Mouse (Mus musculus) midbrain, embryonic 13.5 days (tissue): Measurements from ENCODE around the gene Jak1. TPM values are rescaled to one million over a fixed set of nuclear protein-coding genes. Genes with fewer than 3 reads are reported as not detected.

Source experiments
- ATAC-seq: fragments of 200-750 bp; cut with Nextera tagmentation; 2 replicates; pipeline ENCODE4 v1.8.0; 2017; ENCODE audit warnings: mild to moderate bottlenecking, moderate TSS enrichment, moderate library complexity
- H3K27ac ChIP-seq: fragments of 300-500 bp; sonication (generic); 2 replicates; pipeline ENCODE4 v1.5.1; 2015; ENCODE audit warnings: inconsistent platforms, mild to moderate bottlenecking, moderate library complexity
- H3K27me3 ChIP-seq: fragments of 300-500 bp; sonication (generic); 2 replicates; pipeline ENCODE4 v1.6.1; 2015; ENCODE audit warnings: mild to moderate bottlenecking, inconsistent platforms
- H3K36me3 ChIP-seq: fragments of 300-500 bp; sonication (generic); 2 replicates; pipeline ENCODE4 v1.6.1; 2015; ENCODE audit warnings: mild to moderate bottlenecking, inconsistent platforms
- H3K4me1 ChIP-seq: fragments of 300-500 bp; sonication (generic); replicated peaks from 2 replicates; pipeline ENCODE4 v1.6.1; 2015; ENCODE audit warnings: inconsistent platforms
- H3K4me2 ChIP-seq: fragments of 300-500 bp; sonication (generic); replicated peaks from 2 replicates; pipeline ENCODE4 v1.6.1; 2015; ENCODE audit warnings: moderate library complexity, mild to moderate bottlenecking, inconsistent platforms
- H3K4me3 ChIP-seq: fragments of 300-500 bp; sonication (generic); replicated peaks from 2 replicates; pipeline ENCODE4 v1.5.1; 2015; ENCODE audit warnings: mild to moderate bottlenecking, inconsistent platforms
- H3K9ac ChIP-seq: fragments of 300-500 bp; sonication (generic); replicated peaks from 2 replicates; pipeline ENCODE4 v1.6.1; 2015; ENCODE audit warnings: mild to moderate bottlenecking, inconsistent platforms
- H3K9me3 ChIP-seq: fragments of 300-500 bp; sonication (generic); 2 replicates; pipeline ENCODE4 v1.6.1; 2016; ENCODE audit warnings: mild to moderate bottlenecking, inconsistent platforms
- WGBS: fragments of 180-500 bp; shearing (Covaris S2); methylation state at CpG from one replicate; pipeline ENCODE4 v1.1.7; 2015; 5-methylcytosine and 5-hydroxymethylcytosine counted together
- polyA plus RNA-seq: library from polyadenylated mRNA; unstranded; fragments of >200 nt; fragmentation: Nextera tagmentation; extraction: Ambion mirVana; gene quantifications from 2 replicates; pipeline ENCODE4 v1.2.1, GENCODE M21; 2015

Gene Jak1
- polyA plus RNA-seq, 1 experiment from 2014 or later = 47.9 TPM

- WGBS = 95% methylated on average over 3 of the region's 3 CpGs
- Histone ChIP-seq H3K9ac (no peak overlapping the region), H3K4me1 (no peaks in the 10 kb centered on the region), H3K4me3 (no peak overlapping the region), H3K27ac (no peak overlapping the region), H3K27me3 (no peaks in the 10 kb centered on the region), H3K4me2 (no peak overlapping the region), H3K36me3 (no peaks in the 10 kb centered on the region), H3K9me3 (no peaks in the 10 kb centered on the region)
- no peak for ATAC-seq
These were observed 37.7 kb downstream of the Jak1 start for GRCm38 (mm10) chr4:101227398-101227797.

GRCm38 (mm10) chr4:101225984-101226383 is 39.1 kb downstream of the Jak1 start:
- H3K4me1 ChIP-seq = no peaks in the 10 kb centered on the region
- 94% methylated on average over 5 of the region's 5 CpGs for WGBS
- no peak overlapping the region for H3K4me2 ChIP-seq
- H3K9me3 ChIP-seq = no peaks in the 10 kb centered on the region
- no peak overlapping the region for H3K4me3 ChIP-seq
- no peaks in the 10 kb centered on the region for H3K27me3 ChIP-seq
- no peak overlapping the region for H3K9ac ChIP-seq
- no peaks in the 10 kb centered on the region for H3K36me3 ChIP-seq
- H3K27ac ChIP-seq = no peak overlapping the region
- no peak for ATAC-seq

GRCm38 (mm10) chr4:101220946-101221345 is 44.1 kb downstream of the Jak1 start:
- Histone ChIP-seq H3K36me3 (no peaks in the 10 kb centered on the region), H3K9me3 (no peaks in the 10 kb centered on the region), H3K4me1 (no peaks in the 10 kb centered on the region), H3K27me3 (no peaks in the 10 kb centered on the region), H3K4me2 (no peak overlapping the region), H3K4me3 (no peak overlapping the region), H3K27ac (no peak overlapping the region), H3K9ac (no peak overlapping the region)
- WGBS = 94% methylated on average over 2 of the region's 2 CpGs
- no peak for ATAC-seq

GRCm38 (mm10) chr4:101219839-101220238 is 45.2 kb downstream of the Jak1 start:
- H3K9me3 ChIP-seq = no peaks in the 10 kb centered on the region
- no peak overlapping the region for H3K9ac ChIP-seq
- H3K27me3 ChIP-seq = no peaks in the 10 kb centered on the region
- H3K27ac ChIP-seq = no peak overlapping the region
- no peaks in the 10 kb centered on the region for H3K36me3 ChIP-seq
- WGBS = 94% methylated on average over 2 of the region's 2 CpGs
- H3K4me2 ChIP-seq = no peak overlapping the region
- no peak for ATAC-seq
- H3K4me3 ChIP-seq = no peak overlapping the region
- H3K4me1 ChIP-seq = no peaks in the 10 kb centered on the region

GRCm38 (mm10) chr4:101217026-101217540 is 48.0 kb downstream of the Jak1 start:
- Histone ChIP-seq H3K9me3 (no peaks in the 10 kb centered on the region), H3K4me1 (no peaks in the 10 kb centered on the region), H3K27ac (no peak overlapping the region), H3K36me3 (no peaks in the 10 kb centered on the region), H3K4me3 (no peak overlapping the region), H3K4me2 (no peak overlapping the region), H3K9ac (no peak overlapping the region), H3K27me3 (no peaks in the 10 kb centered on the region)
- 79% methylated on average over 2 of the region's 2 CpGs for WGBS
- no peak for ATAC-seq

GRCm38 (mm10) chr4:101216286-101216685 is 48.8 kb downstream of the Jak1 start:
- H3K4me2 ChIP-seq = no peak overlapping the region
- ATAC-seq = no peak
- H3K36me3 ChIP-seq = no peaks in the 10 kb centered on the region
- H3K27ac ChIP-seq = no peak overlapping the region
- H3K9ac ChIP-seq = no peak overlapping the region
- no peaks in the 10 kb centered on the region for H3K9me3 ChIP-seq
- H3K4me1 ChIP-seq = no peaks in the 10 kb centered on the region
- H3K4me3 ChIP-seq = no peak overlapping the region
- no peaks in the 10 kb centered on the region for H3K27me3 ChIP-seq
- WGBS = 87% methylated on average over 4 of the region's 4 CpGs

- Histone ChIP-seq H3K9me3 (no peaks in the 10 kb centered on the region), H3K9ac (no peak overlapping the region), H3K4me3 (no peak overlapping the region), H3K4me2 (no peak overlapping the region), H3K4me1 (no peaks in the 10 kb centered on the region), H3K36me3 (no peaks in the 10 kb centered on the region), H3K27ac (no peak overlapping the region), H3K27me3 (no peaks in the 10 kb centered on the region)
- 91% methylated on average over 2 of the region's 2 CpGs for WGBS
- ATAC-seq = no peak
These were observed 51.6 kb downstream of the Jak1 start for GRCm38 (mm10) chr4:101213477-101213876.

- H3K36me3 ChIP-seq = no peaks in the 10 kb centered on the region
- no peak overlapping the region for H3K9ac ChIP-seq
- H3K4me1 ChIP-seq = no peaks in the 10 kb centered on the region
- H3K9me3 ChIP-seq = no peaks in the 10 kb centered on the region
- H3K4me3 ChIP-seq = no peak overlapping the region
- 81% methylated on average over 2 of the region's 2 CpGs for whole genome bisulfite sequencing
- no peak for ATAC-seq
- H3K27me3 ChIP-seq = no peaks in the 10 kb centered on the region
- no peak overlapping the region for H3K27ac ChIP-seq
- no peak overlapping the region for H3K4me2 ChIP-seq
These were observed 57.6 kb downstream of the Jak1 start for GRCm38 (mm10) chr4:101207492-101207891.

- no peak for ATAC-seq
- Histone ChIP-seq H3K36me3 (no peaks in the 10 kb centered on the region), H3K4me1 (no peaks in the 10 kb centered on the region; the same call in 1 of the 2 replicates)
These were observed 61.6 kb downstream of the Jak1 start for GRCm38 (mm10) chr4:101203518-101203917.

GRCm38 (mm10) chr4:101202626-101203025 is 62.5 kb downstream of the Jak1 start:
- H3K9ac ChIP-seq = no peak overlapping the region
- H3K27ac ChIP-seq = no peak overlapping the region
- no peaks in the 10 kb centered on the region for H3K36me3 ChIP-seq
- 95% methylated on average over 10 of the region's 10 CpGs for WGBS
- ATAC-seq = no peak
- no peaks in the 10 kb centered on the region for H3K27me3 ChIP-seq
- H3K9me3 ChIP-seq = no peaks in the 10 kb centered on the region
- no peak overlapping the region for H3K4me3 ChIP-seq
- no peak overlapping the region for H3K4me2 ChIP-seq
- no peaks in the 10 kb centered on the region; the same call in 1 of the 2 replicates for H3K4me1 ChIP-seq

More at GRCm38 (mm10) chr4:101203518-101203917, 61.6 kb downstream of the Jak1 start:
- no peaks in the 10 kb centered on the region for H3K27me3 ChIP-seq
- no peak overlapping the region for H3K4me3 ChIP-seq
- no peak overlapping the region for H3K4me2 ChIP-seq
- no peaks in the 10 kb centered on the region for H3K9me3 ChIP-seq
- H3K9ac ChIP-seq = no peak overlapping the region
- WGBS = 94% methylated on average over 1 of the region's 1 CpGs
- no peak overlapping the region for H3K27ac ChIP-seq

GRCm38 (mm10) chr4:101199433-101200081 is 65.5 kb downstream of the Jak1 start:
- Histone ChIP-seq H3K27me3 (no peaks in the 10 kb centered on the region), H3K4me1 (no peaks in the 10 kb centered on the region; the same call in 1 of the 2 replicates)
- 93% methylated on average over 8 of the region's 8 CpGs for WGBS

GRCm38 (mm10) chr4:101198333-101198732 is 66.7 kb downstream of the Jak1 start:
- Histone ChIP-seq H3K9me3 (no peaks in the 10 kb centered on the region), H3K4me3 (no peak overlapping the region), H3K27ac (no peak overlapping the region), H3K9ac (no peak overlapping the region), H3K36me3 (no peaks in the 10 kb centered on the region), H3K27me3 (no peaks in the 10 kb centered on the region), H3K4me2 (no peak overlapping the region), H3K4me1 (no peaks in the 10 kb centered on the region; the same call in 1 of the 2 replicates)
- ATAC-seq = no peak
- 76% methylated on average over 2 of the region's 2 CpGs for WGBS

More at GRCm38 (mm10) chr4:101199433-101200081, 65.5 kb downstream of the Jak1 start:
- no peak for ATAC-seq
- Histone ChIP-seq H3K9me3 (no peaks in the 10 kb centered on the region), H3K4me3 (no peak overlapping the region), H3K36me3 (no peaks in the 10 kb centered on the region), H3K4me2 (no peak overlapping the region), H3K9ac (no peak overlapping the region), H3K27ac (no peak overlapping the region)
